Mouse (Mus musculus): Measurements from ENCODE around the gene Cacna2d3.

GRCm38 (mm10) chr14:29227959-29228358 is 493.7 kb downstream of the Cacna2d3 start:
- TF ChIP-seq CTCF (conservative IDR thresholded peaks at IDR 0.05; ENCODE audit: low read length) (no peak), POU5F1 (IDR thresholded peaks at IDR 0.05; ENCODE audit: borderline replicate concordance, low read length) (no peak), NANOG (IDR thresholded peaks at IDR 0.05; ENCODE audit: borderline replicate concordance, low read length) (no peak)

Measured in E14TG2a.4 (cell line).